Mouse (Mus musculus): Measurements from ENCODE around the gene Pnmt. TPM values are rescaled to one million over a fixed set of nuclear protein-coding genes. Genes with fewer than 3 reads are reported as not detected.
"Not testable (repeated sequence)": the region's sequence is repeated elsewhere in the genome, so short reads cannot be mapped to it uniquely, and the experiment has no call there.

Pnmt gene
- polyA plus RNA-seq, 1 experiment from 2014 or later: 0.49 TPM

DNA sequence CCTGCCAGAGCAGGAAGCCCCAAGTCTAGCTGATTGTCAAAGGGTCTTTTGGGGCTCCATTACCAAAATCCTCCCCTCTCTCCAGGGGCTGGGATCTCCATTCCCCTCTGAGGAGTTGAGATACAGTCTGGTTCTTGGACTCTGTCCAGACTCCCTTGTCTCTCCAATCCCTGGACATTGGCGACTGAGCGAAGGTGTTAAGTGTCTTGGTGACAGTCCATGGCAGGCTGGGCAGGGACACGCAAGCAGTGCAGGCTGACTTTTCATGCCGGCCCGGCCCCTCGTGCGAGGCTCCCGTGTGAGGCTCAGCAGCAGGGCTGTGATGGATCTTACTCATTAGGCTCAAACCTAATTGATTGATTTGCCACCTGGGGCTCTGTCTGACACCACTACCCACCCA, 12.0 kb upstream of the Pnmt start:
- 0 out of 2 replicates have a peak, but pooled peaks cover 3% of the 10 kb centered on the region for H3K4me1 ChIP-seq (ENCODE audit: control insufficient read depth, insufficient read depth, low read length)
- no peaks in the 10 kb centered on the region for H3K9me3 ChIP-seq (ENCODE audit: control insufficient read depth, low read length)
- H3K4me2 ChIP-seq (ENCODE audit: low read depth, low read length): no peak overlapping the region
- DNase-seq (ENCODE audit: low spot score): no peak
- no peak overlapping the region for H3K9ac ChIP-seq (ENCODE audit: low read depth, low read length)
- H3K4me3 ChIP-seq (ENCODE audit: low read depth, low read length): no peak overlapping the region
- ATAC-seq (ENCODE audit: low read depth): no peak
- H3K27me3 ChIP-seq (replicated peaks; ENCODE audit: control insufficient read depth, insufficient read depth, low read length): no peaks in the 10 kb centered on the region
- WGBS: 87% methylated on average over 8 of the region's 8 CpGs
- no peak overlapping the region for H3K27ac ChIP-seq (replicated peaks; ENCODE audit: low read depth, low read length)
- peaks cover 55% of the 10 kb centered on the region for H3K36me3 ChIP-seq (ENCODE audit: control insufficient read depth, insufficient read depth, low read length)

DNA sequence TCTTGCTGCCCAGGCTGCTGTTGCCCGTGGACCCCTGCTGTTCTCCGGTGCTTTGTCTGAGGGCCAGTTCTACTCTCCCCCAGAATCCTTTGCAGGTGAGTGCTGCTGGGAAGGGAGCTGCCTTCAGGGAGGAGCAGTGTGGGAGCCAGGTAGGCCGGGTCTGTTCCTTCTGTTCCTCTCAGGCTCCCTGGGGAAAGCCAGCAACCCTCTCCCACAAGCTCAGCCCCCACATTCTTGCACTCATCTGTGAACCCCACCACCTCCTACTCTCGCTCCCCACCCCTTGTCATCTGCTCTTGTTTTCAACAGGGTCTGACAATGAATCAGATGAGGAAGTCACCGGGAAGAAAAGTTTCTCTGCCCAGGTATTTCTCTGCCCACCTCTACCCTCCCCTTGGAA, 9.5 kb upstream of the Pnmt start:
- Histone ChIP-seq H3K9me3 (ENCODE audit: control insufficient read depth, low read length) (no peaks in the 10 kb centered on the region), H3K4me1 (ENCODE audit: control insufficient read depth, insufficient read depth, low read length) (no peaks in the 10 kb centered on the region), H3K27ac (replicated peaks; ENCODE audit: low read depth, low read length) (no peak overlapping the region), H3K4me3 (ENCODE audit: low read depth, low read length) (no peak overlapping the region), H3K9ac (ENCODE audit: low read depth, low read length) (no peak overlapping the region), H3K4me2 (ENCODE audit: low read depth, low read length) (no peak overlapping the region), H3K27me3 (replicated peaks; ENCODE audit: control insufficient read depth, insufficient read depth, low read length) (no peaks in the 10 kb centered on the region), H3K36me3 (ENCODE audit: control insufficient read depth, insufficient read depth, low read length) (peaks cover 73% of the 10 kb centered on the region)
- 75% methylated on average over 5 of the region's 5 CpGs for WGBS
- DNase-seq (ENCODE audit: low spot score): no peak
- no peak for ATAC-seq (ENCODE audit: low read depth)

DNA sequence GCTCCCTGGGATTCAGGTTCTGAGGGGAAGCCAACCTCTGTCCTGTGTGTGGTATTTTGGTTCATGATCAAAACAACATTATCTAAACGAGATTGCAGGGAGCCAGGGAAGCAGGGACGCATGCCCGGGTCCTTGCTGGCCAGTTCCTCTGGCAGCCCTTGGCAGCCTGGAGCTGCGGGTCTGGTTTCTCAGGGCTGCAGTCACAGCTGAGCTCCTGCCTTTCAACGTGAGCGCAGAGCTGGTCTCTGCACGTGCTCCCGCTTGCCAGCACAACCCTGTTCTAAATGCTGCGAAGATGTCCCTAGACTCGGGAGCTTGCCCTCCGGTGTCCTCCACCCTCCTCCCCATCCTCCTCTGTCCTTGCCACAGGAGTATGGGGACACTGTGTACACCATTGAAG, 8.5 kb upstream of the Pnmt start:
- WGBS: 81% methylated on average over 11 of the region's 11 CpGs
- H3K36me3 ChIP-seq (ENCODE audit: control insufficient read depth, insufficient read depth, low read length): peaks cover 73% of the 10 kb centered on the region
- no peak overlapping the region for H3K4me2 ChIP-seq (ENCODE audit: low read depth, low read length)
- H3K9ac ChIP-seq (ENCODE audit: low read depth, low read length): no peak overlapping the region
- H3K27me3 ChIP-seq (replicated peaks; ENCODE audit: control insufficient read depth, insufficient read depth, low read length): no peaks in the 10 kb centered on the region
- no peaks in the 10 kb centered on the region for H3K4me1 ChIP-seq (ENCODE audit: control insufficient read depth, insufficient read depth, low read length)
- no peak for ATAC-seq (ENCODE audit: low read depth)
- H3K9me3 ChIP-seq (ENCODE audit: control insufficient read depth, low read length): no peaks in the 10 kb centered on the region
- DNase-seq (ENCODE audit: low spot score): no peak
- H3K4me3 ChIP-seq (ENCODE audit: low read depth, low read length): no peak overlapping the region
- no peak overlapping the region for H3K27ac ChIP-seq (replicated peaks; ENCODE audit: low read depth, low read length)

DNA sequence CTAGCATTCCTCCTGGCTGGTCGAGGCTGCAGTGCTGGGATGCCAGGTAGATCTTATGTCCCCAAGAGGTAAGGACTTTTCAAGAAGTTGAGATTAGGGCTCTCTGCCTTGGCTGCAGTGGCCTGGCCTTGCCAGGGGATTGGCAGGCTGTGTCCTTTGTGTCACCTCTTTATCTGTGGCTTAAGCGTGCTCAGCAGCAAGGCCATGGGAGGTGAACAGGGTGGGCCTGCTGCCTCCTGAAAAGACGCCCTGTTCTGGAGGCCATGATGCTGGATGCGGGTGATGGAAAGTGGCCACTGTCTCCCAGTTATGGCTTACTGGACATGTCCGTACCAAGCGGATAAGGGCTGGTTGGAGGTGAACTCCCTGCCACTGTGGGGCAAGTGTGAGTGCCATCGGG, 6.9 kb upstream of the Pnmt start:
- Histone ChIP-seq H3K9me3 (ENCODE audit: control insufficient read depth, low read length) (no peaks in the 10 kb centered on the region), H3K9ac (ENCODE audit: low read depth, low read length) (no peak overlapping the region), H3K4me3 (ENCODE audit: low read depth, low read length) (no peak overlapping the region), H3K4me1 (ENCODE audit: control insufficient read depth, insufficient read depth, low read length) (no peaks in the 10 kb centered on the region), H3K27me3 (replicated peaks; ENCODE audit: control insufficient read depth, insufficient read depth, low read length) (no peaks in the 10 kb centered on the region), H3K27ac (replicated peaks; ENCODE audit: low read depth, low read length) (no peak overlapping the region), H3K4me2 (ENCODE audit: low read depth, low read length) (no peak overlapping the region), H3K36me3 (ENCODE audit: control insufficient read depth, insufficient read depth, low read length) (peaks cover 67% of the 10 kb centered on the region)
- DNase-seq (ENCODE audit: low spot score): no peak
- WGBS: 95% methylated on average over 7 of the region's 7 CpGs
- no peak for ATAC-seq (ENCODE audit: low read depth)

DNA sequence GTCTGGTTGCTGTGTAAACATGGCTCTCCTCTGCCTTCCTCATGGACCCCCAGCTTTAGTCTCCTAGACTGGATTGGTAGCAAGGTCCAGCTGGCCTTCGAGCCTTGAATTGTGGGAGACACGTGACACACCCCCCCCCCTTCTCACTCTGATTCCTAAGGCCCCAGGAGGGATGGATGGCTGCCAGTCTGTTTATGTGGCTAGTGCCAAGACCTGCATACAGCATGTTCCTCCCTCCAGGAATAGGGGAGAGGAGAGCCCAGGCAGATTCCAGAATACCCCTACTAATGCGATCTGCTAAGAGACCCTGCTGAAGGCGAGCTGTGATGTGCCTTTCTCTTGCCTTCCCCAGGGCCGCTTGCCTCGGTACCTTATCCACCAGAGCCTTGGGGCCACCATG, 6.1 kb upstream of the Pnmt start:
- WGBS: 76% methylated on average over 6 of the region's 6 CpGs
- no peak overlapping the region for H3K4me2 ChIP-seq (ENCODE audit: low read depth, low read length)
- H3K4me3 ChIP-seq (ENCODE audit: low read depth, low read length): no peak overlapping the region
- H3K4me1 ChIP-seq (ENCODE audit: control insufficient read depth, insufficient read depth, low read length): no peaks in the 10 kb centered on the region
- ATAC-seq (ENCODE audit: low read depth) (no peak), DNase-seq (ENCODE audit: low spot score) (no peak)
- no peak overlapping the region for H3K9ac ChIP-seq (ENCODE audit: low read depth, low read length)
- H3K36me3 ChIP-seq (ENCODE audit: control insufficient read depth, insufficient read depth, low read length): peaks cover 59% of the 10 kb centered on the region
- H3K9me3 ChIP-seq (ENCODE audit: control insufficient read depth, low read length): no peaks in the 10 kb centered on the region
- no peak overlapping the region for H3K27ac ChIP-seq (replicated peaks; ENCODE audit: low read depth, low read length)
- peaks cover 7% of the 10 kb centered on the region; the same call in 1 of the 2 replicates for H3K27me3 ChIP-seq (replicated peaks; ENCODE audit: control insufficient read depth, insufficient read depth, low read length)

DNA sequence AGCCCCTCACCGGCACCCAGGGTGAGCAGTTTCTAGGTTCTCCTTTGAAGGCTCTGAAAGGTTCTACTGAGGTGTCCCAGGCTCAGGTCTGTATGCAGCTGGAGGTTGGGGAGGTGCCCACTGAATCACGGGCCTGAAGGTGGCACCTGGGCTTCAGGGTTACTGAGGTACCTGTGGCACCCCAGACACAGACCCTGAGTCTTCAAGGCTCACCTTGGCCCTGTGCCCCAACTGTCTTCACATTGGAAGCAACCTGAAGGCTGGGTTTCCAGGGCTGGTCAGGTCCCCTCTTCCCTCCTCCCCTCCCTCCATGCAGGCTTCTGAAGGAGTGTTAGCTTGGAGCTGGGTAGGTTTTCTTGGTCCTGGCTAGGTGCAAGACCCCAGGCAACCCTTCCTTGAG, 4.6 kb upstream of the Pnmt start:
- Histone ChIP-seq H3K4me2 (ENCODE audit: low read depth, low read length) (no peak overlapping the region), H3K4me1 (ENCODE audit: control insufficient read depth, insufficient read depth, low read length) (no peaks in the 10 kb centered on the region), H3K36me3 (ENCODE audit: control insufficient read depth, insufficient read depth, low read length) (peaks cover 44% of the 10 kb centered on the region), H3K27me3 (replicated peaks; ENCODE audit: control insufficient read depth, insufficient read depth, low read length) (peaks cover 22% of the 10 kb centered on the region), H3K4me3 (ENCODE audit: low read depth, low read length) (no peak overlapping the region), H3K9me3 (ENCODE audit: control insufficient read depth, low read length) (no peaks in the 10 kb centered on the region), H3K9ac (ENCODE audit: low read depth, low read length) (no peak overlapping the region), H3K27ac (replicated peaks; ENCODE audit: low read depth, low read length) (no peak overlapping the region)
- WGBS: 90% methylated on average over 2 of the region's 2 CpGs
- DNase-seq (ENCODE audit: low spot score) (no peak), ATAC-seq (ENCODE audit: low read depth) (no peak)

DNA sequence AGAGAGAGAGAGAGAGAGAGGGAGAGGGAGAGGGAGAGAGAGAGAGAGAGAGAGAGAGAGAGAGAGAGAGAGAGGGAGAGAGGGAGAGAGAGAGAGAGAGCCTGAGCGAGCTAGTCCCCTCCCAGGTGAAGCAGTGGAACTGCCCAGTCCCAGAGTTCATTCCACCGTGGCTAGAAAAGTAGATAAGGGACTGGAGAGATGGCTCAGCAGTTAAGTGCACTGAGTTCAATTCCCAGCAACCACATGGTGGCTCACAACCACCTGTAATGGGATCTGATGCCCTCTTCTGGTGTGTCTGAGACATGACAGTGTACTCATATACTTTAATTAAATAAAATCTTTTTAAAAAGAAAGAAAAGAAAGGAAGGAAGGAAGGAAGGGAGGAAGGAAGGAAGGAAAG, 3.8 kb upstream of the Pnmt start:
- not testable (repeated sequence) for H3K9ac ChIP-seq (ENCODE audit: low read depth, low read length); H3K4me2 ChIP-seq (ENCODE audit: low read depth, low read length); H3K27ac ChIP-seq (replicated peaks; ENCODE audit: low read depth, low read length); H3K4me3 ChIP-seq (ENCODE audit: low read depth, low read length); DNase-seq (ENCODE audit: low spot score); H3K9me3 ChIP-seq (ENCODE audit: control insufficient read depth, low read length); H3K4me1 ChIP-seq (ENCODE audit: control insufficient read depth, insufficient read depth, low read length); ATAC-seq (ENCODE audit: low read depth)
- 38% methylated on average over 2 of the region's 2 CpGs for WGBS
- Histone ChIP-seq H3K27me3 (replicated peaks; ENCODE audit: control insufficient read depth, insufficient read depth, low read length) (peaks cover 30% of the 10 kb centered on the region), H3K36me3 (ENCODE audit: control insufficient read depth, insufficient read depth, low read length) (peaks cover 37% of the 10 kb centered on the region)

DNA sequence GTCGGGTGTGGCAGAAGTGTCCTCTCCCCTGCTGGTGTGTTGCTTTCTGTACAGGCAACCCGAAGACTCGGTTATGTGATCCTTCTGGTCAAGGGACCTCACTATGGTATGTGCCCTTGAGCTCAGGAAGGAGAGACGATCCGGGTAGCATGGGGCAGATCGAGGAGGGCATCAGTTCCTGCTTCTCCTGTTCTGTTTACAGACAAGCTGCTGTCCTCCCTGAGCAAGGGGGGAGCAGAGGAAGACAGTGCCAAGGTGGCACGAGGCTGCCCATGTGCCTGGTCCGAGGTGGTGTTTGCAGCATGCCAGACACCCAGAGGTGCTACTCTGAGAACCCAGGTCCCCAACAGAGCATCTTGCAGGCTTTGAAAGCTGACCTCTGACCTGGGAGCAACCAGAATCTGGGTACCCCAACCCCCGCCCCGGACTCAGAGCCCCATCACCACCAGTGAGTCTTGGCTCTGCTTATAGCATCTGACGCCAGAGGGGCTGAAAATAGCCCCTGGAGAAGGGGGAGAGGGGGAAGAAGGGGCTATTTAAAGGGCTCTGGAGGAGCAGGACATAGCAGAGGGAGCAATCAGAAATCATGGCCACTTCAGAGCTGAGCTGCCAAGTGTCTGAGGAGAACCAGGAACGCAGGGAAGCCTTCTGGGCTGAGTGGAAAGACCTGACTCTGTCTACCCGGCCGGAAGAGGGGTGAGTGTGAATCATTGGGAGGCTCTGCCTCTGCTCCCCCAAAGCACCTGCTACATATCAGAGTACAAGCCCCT, 2.8 kb upstream of the Pnmt start, which contains the start of gene Tcap:
Tcap (plus strand) TSS at position 551 of the 770 bp plus-strand sequence.
- no peak within 1 kb of the TSS for H3K9ac ChIP-seq (ENCODE audit: low read depth, low read length)
- ATAC-seq (ENCODE audit: low read depth) (no peak), DNase-seq (ENCODE audit: low spot score) (no peak)
- no peaks in the 10 kb centered on the region for H3K4me1 ChIP-seq (ENCODE audit: control insufficient read depth, insufficient read depth, low read length)
- H3K4me2 ChIP-seq (ENCODE audit: low read depth, low read length): no peak within 1 kb of the TSS
- H3K4me3 ChIP-seq (ENCODE audit: low read depth, low read length): no peak within 1 kb of the TSS
- 50% methylated on average over 14 of the region's 14 CpGs for WGBS
- H3K27me3 ChIP-seq (replicated peaks; ENCODE audit: control insufficient read depth, insufficient read depth, low read length): peaks cover 40% of the 10 kb centered on the region
- no peak within 1 kb of the TSS for H3K27ac ChIP-seq (replicated peaks; ENCODE audit: low read depth, low read length)
- H3K9me3 ChIP-seq (ENCODE audit: control insufficient read depth, low read length): no peaks in the 10 kb centered on the region
- H3K36me3 ChIP-seq (ENCODE audit: control insufficient read depth, insufficient read depth, low read length): peaks cover 26% of the 10 kb centered on the region

- Histone ChIP-seq H3K4me2 (ENCODE audit: low read depth, low read length) (no peak overlapping the region), H3K36me3 (ENCODE audit: control insufficient read depth, insufficient read depth, low read length) (peaks cover 19% of the 10 kb centered on the region), H3K9ac (ENCODE audit: low read depth, low read length) (no peak overlapping the region), H3K9me3 (ENCODE audit: control insufficient read depth, low read length) (no peaks in the 10 kb centered on the region), H3K27me3 (replicated peaks; ENCODE audit: control insufficient read depth, insufficient read depth, low read length) (peaks cover 45% of the 10 kb centered on the region), H3K27ac (replicated peaks; ENCODE audit: low read depth, low read length) (no peak overlapping the region), H3K4me1 (ENCODE audit: control insufficient read depth, insufficient read depth, low read length) (no peaks in the 10 kb centered on the region), H3K4me3 (ENCODE audit: low read depth, low read length) (no peak overlapping the region)
- 66% methylated on average over 17 of the region's 20 CpGs for WGBS
- no peak for DNase-seq (ENCODE audit: low spot score)
- ATAC-seq (ENCODE audit: low read depth): no peak
Measured at GRCm38 (mm10) chr11:98384216-98384615, 2.0 kb upstream of the Pnmt start.

All from embryonic facial prominence, embryonic 14.5 days (tissue).